Mouse (Mus musculus): Measurements from ENCODE around the gene Usp46.
A peak's percentile ranks its signal among the peaks of the same experiment; 100 is the strongest.

Gene Usp46

DNA sequence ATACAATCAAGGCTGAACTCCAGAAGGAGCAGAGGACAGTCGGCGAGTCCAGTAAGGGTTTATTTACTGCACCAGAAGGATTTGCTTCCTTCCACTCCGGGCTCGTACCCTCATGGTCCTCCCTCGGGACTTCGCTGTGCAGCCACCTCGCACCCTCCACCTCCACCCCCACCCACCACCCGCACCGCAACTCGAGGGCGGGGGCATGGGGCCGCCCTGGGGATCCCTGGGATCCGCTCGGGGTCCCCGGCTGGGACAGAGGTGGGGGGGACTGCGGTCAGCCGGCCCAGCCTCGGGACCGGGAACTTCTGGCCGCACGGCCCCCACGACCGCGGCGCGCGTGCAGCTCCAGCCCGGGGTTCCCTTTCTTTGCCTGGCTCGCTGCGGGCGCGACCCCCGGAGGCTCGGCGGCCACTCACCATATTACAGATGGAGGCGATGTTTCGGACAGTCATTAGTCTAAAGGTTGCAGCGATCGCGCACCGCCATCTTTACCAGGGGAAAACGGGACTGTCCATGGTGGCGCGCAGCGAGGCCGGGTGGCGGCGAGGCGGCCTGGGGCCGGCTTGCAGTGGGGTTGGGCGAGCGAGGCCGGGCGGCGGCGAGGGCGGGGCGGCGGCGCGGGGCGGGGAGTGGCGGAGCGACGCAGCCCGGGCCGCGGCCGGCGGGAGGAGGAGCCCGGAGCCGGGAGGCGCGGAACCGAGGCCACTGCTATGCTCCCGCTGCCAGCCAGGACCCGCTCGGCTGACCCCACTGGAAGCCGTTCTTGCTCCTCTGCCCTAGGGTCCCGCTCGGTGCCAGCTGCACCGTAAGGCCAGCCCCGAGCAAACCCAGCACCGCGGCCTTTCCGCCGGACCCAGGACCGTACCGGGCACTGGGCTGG, at the start of gene Usp46:
Gene Usp46 (minus strand): TSS at position 601 of the 883 bp plus-strand sequence.
- DNase-seq (ENCODE audit: inconsistent age in 2 of 2, low spot score in 1 of 2) = peak; percentile 91 to 95

DNA sequence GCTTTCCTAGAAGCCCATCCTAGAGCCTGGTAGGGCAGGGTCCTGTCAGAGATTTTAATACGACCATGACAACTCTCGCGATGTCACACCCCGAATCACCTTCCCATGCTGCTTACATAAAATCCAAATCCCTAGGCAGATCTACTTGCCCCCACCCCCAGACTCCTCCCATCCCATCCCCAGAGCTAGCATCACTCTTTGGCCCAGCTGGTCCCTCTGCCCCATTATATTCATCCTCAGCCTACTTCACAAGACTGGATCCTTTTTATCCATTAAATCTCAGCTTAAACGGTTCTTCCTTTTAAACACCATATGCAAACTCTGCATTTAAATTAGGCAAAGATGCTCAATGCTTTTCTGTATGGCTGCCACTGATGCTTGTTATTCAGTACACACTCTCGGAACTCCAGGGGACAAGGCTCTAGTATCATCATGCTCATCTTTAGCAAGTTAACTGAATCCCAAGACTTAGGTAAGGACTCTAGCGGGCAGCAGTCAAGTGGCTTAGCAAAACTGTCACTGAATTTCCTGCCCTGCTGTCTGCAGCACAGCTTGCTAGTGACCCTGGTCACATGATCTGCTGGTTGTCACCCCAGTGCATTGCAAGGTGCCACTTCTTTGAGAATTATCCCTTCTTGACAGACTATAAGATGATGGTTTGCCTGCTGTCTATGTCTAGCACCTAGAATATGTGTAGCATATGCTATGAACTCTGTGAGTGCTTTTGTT, 45.9 kb upstream of the Usp46 start:
- DNase-seq (ENCODE audit: inconsistent age in 2 of 2, low spot score in 1 of 2) = no peak

DNA sequence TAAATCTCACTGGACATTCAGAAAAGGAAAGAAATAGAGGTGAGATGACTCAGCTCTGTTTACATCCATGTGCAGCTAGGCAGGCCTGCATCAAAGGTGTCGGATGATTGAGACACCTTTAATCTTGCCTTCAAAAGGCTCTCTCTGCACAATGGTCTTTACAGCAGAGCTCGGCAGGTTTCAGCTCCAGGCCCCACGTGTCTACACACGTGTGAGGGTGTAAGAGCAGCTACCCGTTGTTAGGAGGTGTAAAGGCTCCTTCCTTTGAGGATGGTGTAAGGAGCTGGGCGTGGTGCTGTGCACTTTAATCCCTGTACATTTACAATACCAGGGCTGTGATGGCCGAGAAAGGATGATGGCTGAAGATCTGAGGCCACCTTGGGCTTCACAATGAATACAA, 37.2 kb upstream of the Usp46 start:
- DNase-seq (ENCODE audit: inconsistent age in 2 of 2, low spot score in 1 of 2) = no peak

GRCm38 (mm10) chr5:74101761-74102160, 33.5 kb upstream of the Usp46 start:
- peak; percentile 34 to 72 for DNase-seq (ENCODE audit: inconsistent age in 2 of 2, low spot score in 1 of 2)

DNA sequence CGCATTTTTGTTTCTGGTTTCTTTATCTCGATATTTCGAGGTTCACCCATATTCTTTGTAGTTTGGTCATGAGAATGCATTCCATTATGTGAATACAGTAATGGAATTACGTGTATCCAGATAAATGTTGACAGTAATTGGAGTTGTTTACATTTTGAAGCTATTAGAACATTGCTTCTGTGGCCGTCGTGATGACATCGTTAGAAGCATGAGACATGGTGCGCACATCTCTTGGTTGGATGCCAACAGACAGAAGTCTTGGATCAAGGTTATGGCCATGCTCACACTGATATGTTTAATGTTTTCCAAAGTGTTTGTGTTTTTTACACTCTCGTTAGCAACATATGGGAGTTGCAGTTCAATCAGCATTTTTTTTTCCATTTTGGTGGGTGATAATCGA, 30.8 kb upstream of the Usp46 start:
- no peak for DNase-seq (ENCODE audit: inconsistent age in 2 of 2, low spot score in 1 of 2)

DNA sequence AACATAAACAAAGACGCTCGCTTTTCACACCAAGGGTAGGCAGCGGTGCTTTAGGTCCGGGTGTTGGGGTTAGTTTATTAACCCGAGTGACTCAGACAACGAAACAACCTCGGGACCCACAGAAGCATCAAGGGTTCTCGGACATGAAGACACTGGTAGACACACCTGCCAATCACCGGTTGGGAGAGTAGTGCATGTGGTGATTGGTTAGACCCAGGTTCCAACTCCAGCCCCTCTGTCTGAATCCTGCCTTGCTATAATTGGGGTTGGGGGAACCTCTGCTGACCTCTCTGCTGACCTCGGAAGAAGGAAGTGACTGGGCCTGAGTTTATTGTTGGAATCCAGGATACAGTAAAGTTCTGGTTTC, 29.6 kb upstream of the Usp46 start:
- no peak for DNase-seq (ENCODE audit: inconsistent age in 2 of 2, low spot score in 1 of 2)

GRCm38 (mm10) chr5:74097116-74097853, 29.1 kb upstream of the Usp46 start:
- DNase-seq (ENCODE audit: inconsistent age in 2 of 2, low spot score in 1 of 2) = no peak

DNA sequence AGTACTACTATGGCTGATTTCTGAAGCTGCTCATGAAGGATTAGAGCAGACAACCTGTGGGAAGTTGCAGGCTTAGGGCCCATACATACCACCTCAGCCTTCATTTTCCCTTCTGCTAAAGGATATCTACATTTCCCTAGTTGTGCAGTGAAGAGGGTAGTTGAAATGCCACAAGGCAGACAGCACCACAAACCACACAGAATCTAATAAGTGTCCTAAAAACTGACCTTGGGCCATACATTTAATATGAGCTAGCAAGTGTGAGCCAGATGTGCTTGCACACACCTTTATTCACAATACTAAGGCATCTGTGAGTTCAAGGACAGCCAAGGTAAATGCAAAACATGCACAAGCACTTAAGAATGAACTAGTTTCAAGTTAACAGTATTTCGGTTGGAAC, 27.8 kb upstream of the Usp46 start:
- no peak for DNase-seq (ENCODE audit: inconsistent age in 2 of 2, low spot score in 1 of 2)

DNA sequence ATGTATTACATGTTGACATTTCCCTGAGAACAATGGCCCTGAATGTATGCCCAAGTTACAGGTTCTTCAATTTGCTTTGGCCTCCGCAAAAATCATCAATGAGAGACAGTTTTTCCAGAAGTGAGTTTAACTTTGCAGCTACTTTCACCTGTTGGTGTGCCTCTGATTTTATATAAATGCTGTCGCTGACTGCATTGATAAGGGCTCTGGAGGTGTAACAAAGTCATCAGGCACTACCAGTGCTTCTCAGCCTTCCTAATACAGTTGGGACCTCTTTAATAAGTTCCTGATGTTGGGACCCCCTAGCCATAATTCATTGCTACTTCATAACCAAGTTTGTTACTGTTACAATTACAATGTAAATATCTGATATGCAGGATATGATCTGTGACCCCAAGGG, 27.4 kb upstream of the Usp46 start:
- DNase-seq (ENCODE audit: inconsistent age in 2 of 2, low spot score in 1 of 2) = no peak

DNA sequence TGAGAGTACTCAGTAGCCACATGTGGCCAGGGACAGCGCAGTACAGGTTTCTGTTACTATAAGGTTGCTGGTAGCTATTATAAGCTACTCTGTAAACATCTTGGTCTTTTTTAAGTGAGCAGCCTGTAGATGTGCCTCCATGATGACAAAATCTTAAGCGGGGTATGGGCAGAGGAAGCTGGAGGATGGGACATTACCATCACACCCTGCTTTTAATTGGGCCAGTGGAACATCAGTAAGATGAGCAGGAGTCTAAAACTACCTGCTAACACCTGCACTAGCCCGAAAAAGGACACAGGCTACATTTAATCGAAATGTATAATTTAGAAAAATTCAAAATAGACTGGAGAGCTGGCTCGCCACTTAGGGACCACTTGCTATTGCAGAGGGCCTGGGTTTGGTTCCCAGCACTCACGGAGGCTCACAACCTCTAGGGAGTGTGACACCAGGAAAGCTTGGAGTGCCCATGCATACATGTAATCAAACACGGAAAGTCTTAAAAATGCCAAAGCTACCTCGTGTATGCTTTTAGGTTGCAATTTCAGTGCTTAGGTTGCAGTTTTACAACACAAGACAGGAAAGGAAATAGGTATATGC, 26.7 kb upstream of the Usp46 start:
- no peak for DNase-seq (ENCODE audit: inconsistent age in 2 of 2, low spot score in 1 of 2)

DNA sequence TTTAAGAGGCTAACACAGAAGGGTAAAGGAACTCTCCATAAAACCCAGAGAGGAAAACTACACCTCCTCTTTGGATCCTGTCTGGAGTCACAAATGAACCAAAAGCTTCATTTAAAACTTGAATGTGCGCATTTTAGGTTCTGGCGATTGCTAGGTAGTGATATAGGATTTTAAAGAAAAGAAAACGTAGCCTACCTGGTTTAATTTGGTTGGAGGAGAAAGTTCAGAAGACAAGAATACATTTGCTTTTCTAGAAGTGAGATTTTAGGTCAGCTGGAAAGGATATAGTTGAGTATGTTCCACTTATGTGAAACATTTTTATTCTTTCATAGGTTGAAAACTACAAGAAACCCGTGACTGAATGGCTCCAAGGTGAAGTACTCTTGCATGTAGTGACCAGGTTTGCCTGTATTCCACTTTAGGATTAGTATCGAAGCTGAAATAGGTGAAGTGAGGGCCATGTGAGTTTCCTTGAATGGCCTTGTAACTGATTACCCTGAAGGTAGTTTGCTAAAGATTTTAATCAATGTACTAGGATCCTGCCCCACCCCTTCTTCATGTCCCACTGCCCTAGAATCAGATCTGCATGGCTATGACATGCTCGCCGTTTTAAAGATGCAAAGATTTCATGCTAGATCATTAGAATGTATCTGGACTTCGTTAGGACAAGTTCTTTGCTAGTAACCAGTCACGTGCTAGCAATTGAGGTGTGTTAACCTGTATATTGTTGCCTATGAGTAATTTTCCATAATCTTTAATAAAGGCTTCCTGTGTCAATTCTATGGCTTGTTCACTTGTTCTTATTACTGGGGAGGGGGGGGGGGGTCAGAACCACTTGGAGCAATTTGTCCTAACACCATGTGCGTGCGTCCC, 25.6 kb upstream of the Usp46 start:
- DNase-seq (ENCODE audit: inconsistent age in 2 of 2, low spot score in 1 of 2) = peak in 1 of 2 experiments; percentile 56

DNA sequence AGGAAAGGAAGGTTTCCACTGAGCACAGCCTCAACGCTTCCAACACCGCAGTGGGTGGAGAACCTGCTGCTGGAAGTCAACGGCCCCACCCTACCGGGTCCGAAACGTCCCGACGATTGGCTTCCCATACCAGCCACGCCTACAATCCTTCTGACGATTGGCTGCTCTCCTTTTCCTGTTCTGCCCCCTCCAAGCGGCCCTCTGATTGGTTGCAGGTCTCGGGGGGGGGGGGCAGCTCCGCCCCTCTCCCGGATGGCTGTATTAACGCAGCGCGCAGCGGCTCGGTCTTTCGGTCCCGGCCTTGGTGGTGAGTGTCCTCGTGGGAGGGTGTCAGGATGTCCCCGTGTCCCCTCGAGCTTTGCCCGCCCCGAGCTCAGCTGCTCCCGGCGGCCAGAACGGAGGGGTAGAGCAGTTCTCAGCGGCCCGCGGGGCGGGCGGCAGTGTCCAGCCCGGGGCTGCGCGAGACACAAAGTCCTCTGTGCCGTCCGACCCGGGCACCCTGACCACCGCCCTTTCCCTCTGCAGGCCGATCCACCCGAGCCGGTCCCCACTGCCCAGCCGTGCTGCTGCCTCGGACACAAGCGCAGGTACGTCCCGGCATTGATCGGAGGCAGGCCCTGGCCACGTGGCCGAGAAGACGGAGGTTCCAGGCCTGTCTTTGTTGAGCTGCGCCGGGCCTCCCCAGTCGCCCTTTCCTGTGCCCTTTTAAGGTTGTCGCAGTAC, 24.8 kb upstream of the Usp46 start:
- peak; percentile 95 to 97 for DNase-seq (ENCODE audit: inconsistent age in 2 of 2, low spot score in 1 of 2)

- DNase-seq (ENCODE audit: inconsistent age in 2 of 2, low spot score in 1 of 2) = no peak
Observed at GRCm38 (mm10) chr5:74092481-74092832, 24.2 kb upstream of the Usp46 start.

GRCm38 (mm10) chr5:74089643-74090042, 21.4 kb upstream of the Usp46 start:
- no peak for DNase-seq (ENCODE audit: inconsistent age in 2 of 2, low spot score in 1 of 2)

GRCm38 (mm10) chr5:74081756-74082155, 13.5 kb upstream of the Usp46 start:
- no peak for DNase-seq (ENCODE audit: inconsistent age in 2 of 2, low spot score in 1 of 2)

- no peak for DNase-seq (ENCODE audit: inconsistent age in 2 of 2, low spot score in 1 of 2)
Observed at GRCm38 (mm10) chr5:74078861-74079615, 10.8 kb upstream of the Usp46 start.

GRCm38 (mm10) chr5:74078400-74078799, 10.2 kb upstream of the Usp46 start:
- DNase-seq (ENCODE audit: inconsistent age in 2 of 2, low spot score in 1 of 2) = no peak

- DNase-seq (ENCODE audit: inconsistent age in 2 of 2, low spot score in 1 of 2) = no peak
Observed at GRCm38 (mm10) chr5:74077959-74078358, 9.7 kb upstream of the Usp46 start.

- DNase-seq (ENCODE audit: inconsistent age in 2 of 2, low spot score in 1 of 2) = no peak
Observed at GRCm38 (mm10) chr5:74076759-74077158, 8.5 kb upstream of the Usp46 start.
